Mouse (Mus musculus) T-cell, adult 2 months (primary cell): ENCODE results near the gene Cdip1.
"Not testable (repeated sequence)": the region's sequence is repeated elsewhere in the genome, so short reads cannot be mapped to it uniquely, and the experiment has no call there.

Experiments
- DNase-seq: peaks from one replicate; pipeline ENCODE4 v3.0.0; 2022; ENCODE audit warnings: low spot score

Gene Cdip1

DNA sequence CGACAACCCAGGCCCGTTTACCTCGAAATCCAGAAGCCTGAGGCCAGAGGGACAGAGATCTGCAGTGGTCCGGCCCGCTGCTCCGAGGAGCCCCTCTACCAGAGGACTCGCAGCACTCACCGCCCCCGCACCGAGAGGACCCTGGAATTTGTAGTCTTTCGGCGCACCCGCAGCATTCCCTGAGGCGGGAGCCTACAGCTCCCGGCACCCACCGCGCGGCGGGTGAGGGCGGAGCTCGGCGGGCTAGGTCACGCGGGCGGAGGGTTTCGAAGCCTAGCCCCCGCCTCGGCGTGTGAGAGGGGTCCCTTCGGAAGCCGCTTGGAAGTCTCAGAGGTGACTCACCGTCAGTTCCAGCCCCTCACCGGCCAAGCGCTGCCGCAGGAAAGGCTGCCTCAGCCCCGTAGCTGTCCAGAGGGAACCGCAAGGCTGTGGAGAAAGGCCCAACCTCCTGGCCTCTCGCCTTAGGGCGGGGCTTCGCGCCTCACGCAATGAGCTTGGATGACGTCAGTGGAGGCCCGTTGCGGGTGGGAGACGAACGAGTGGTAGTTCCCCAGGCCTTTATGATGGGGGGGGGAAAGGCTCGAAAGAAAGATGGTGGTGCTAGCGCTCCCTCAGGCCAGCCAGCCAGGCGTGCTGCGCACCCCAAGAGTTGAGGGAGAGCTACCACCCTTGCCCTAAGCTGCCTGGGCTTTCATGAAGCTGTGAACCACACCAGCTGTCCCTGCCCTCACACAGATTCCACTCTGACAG lies at the start of gene Cdip1:
Cdip1 (minus strand) TSS at position 483 of the 750 bp plus-strand sequence.
- peak; percentile 96 for DNase-seq

GRCm38 (mm10) chr16:4839552-4839951 lies 49.5 kb upstream of the Cdip1 start:
- DNase-seq = no peak

DNA sequence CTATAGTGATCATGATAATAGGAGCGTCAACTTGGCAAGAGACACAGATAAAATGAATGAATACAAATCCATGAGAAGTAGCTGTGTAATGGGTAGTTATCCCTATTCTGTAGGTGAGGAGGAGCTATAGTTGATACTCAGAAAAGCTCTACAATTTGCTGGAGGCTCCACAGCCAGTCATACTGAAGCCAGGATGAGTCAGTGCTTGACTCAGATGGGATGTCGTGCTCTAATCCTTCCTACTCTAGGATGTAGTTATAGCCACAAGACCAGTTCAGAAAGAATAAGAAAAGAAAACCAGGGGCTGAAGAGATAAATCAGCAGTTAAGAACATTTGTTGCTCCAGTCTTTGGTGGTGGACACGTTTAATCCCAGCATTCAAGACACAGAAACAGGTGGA lies 47.5 kb upstream of the Cdip1 start:
- no peak for DNase-seq

GRCm38 (mm10) chr16:4835191-4835590 lies 45.1 kb upstream of the Cdip1 start, which contains the start of gene 4930562C15Rik:
4930562C15Rik (plus strand) TSS chr16:4835416.
- no peak for DNase-seq

GRCm38 (mm10) chr16:4833858-4834257 lies 43.8 kb upstream of the Cdip1 start:
- DNase-seq = no peak

DNA sequence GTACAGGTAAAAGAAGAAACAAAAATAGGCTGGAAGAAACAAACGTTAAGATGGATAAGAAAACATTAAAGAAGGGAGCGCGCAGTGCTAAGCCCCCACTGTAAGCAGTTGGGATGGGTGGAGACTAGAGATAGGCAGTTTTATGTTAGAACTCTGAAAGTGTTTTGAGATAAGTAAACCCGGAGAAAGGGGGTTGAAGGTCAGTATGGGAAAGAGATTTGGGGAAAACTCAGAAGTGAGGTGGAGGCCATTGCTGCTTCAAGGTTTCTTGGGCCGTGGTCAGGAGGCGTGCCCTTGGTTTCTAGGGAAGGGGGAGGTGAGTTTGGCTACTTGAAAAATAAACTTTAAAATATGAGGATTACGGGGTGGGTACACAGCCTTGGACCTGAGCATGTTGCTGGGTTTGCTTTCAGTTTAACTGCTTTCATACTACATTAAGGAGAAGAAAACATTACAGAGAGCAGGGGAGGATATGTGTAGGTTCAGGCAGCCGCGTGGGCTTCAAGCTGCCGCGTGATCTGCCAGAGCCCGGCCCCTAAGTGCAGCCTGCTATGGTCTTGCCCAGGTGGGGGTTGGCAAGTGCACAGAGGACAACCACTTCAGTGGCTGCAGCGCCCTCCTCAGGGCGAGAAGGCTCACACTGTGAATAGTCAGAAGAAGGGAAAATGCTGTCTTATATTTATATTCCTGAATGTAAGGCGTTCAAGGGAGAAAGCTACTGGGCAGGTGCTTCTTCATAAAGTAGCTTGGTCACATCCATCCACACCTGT lies 41.7 kb upstream of the Cdip1 start:
- peak; percentile 23 for DNase-seq

GRCm38 (mm10) chr16:4829271-4829900 lies 39.3 kb upstream of the Cdip1 start:
- no peak for DNase-seq

DNA sequence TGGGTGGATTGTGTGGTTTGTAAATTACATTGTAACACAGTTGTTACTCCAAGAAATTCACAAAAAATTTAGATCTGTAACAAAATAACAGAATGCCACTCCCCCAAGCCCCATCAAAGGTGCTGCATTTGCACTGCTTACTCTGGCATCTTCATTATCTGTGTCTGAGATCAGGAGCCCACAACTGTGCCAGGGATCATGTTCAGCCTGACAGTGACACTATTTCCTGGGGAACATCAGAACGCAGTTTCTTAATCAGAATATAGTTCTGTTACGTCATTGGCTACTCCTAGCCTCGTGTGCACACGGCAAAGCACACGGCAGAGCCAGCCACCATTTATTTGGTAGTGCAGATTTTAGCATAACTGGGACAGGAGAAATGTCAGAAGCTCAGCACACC lies 37.5 kb upstream of the Cdip1 start:
- DNase-seq = no peak

- DNase-seq = not testable (repeated sequence)
Measured at GRCm38 (mm10) chr16:4824466-4824865, 34.4 kb upstream of the Cdip1 start.

DNA sequence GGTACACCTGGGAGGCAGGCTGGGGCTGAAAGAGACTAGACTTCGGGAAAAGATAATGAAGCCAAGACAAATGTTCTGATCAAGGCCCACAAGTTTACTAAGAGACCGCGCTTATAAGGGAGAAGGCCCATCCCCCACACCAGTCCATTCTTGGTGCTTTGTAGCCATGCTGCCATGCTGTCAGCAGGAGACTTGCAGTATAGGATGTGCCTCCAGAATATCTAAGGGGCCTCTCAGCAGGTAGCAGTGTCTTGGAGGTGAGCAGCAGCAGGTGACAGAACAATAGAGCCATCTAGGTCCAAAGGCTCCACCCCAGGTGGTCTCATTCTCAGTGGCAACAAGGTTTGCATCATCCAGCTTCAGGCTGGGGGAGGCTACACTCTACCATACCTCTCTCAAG lies 28.3 kb upstream of the Cdip1 start:
- no peak for DNase-seq

- DNase-seq = no peak
Measured at GRCm38 (mm10) chr16:4796631-4797030, 6.5 kb upstream of the Cdip1 start.

- DNase-seq = no peak
Measured at GRCm38 (mm10) chr16:4791332-4791731, 1.2 kb upstream of the Cdip1 start.

DNA sequence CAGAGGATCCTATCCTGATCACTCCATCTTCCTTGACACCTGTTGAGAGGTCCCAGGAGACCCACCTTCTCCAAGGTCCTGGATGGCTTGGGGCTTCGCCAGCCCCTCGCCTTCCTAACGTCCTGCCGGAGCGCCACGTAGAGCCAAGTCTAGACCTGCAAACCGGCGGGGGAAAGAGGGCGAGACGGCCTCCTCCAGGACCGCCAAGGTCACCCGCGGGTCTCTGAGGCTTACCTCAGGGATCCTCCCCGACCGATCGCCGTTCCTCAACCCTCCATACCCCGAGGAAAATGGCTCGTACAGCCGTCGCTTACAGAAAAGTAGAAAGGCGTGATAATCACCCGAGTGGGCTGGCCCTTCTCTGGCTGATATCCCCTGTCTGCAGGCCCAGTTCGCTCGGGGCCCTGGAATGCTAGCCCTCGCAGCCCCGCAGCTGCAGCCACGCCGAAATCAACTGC lies 752 bp downstream of the Cdip1 start:
- DNase-seq = no peak

DNA sequence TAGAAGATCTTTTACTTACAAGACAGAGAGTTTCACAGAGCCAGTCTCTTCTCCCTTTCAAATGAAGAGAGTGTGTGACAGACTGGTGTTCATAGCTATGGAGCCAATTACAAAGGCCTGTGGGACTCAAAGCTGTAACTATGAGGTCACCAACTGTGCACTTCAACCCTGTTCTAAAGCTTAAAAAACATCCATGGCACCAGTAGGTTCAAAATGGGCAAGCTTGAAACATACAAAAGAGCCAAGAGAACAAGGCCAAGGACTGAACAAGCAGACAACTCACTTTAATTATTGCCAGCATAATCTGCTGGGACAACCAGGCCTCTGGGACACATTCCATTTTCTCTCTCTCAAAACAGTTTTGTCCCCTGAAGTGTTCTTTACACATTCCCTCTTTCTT lies 1.9 kb downstream of the Cdip1 start:
- DNase-seq = no peak

- DNase-seq = no peak
Measured at GRCm38 (mm10) chr16:4785706-4786105, 4.4 kb downstream of the Cdip1 start.

DNA sequence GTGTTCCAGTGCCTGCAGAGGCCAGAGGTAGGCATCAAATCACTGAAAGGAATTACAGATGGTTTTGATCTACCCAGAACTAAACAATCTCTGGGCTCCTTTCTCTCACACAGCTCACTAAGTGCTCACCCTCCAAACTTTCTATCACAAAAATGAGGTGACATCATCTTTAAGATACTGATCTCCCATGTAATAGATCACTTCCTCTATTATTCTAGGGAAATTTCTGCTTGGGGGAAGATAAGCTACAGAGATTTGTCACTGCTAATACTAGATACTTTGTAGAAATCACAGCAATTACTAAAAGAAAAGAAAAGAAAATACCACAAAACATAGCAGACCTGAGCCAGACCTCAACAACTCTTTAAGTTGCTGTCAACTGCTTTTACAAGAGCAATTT lies 7.6 kb downstream of the Cdip1 start:
- DNase-seq = no peak

DNA sequence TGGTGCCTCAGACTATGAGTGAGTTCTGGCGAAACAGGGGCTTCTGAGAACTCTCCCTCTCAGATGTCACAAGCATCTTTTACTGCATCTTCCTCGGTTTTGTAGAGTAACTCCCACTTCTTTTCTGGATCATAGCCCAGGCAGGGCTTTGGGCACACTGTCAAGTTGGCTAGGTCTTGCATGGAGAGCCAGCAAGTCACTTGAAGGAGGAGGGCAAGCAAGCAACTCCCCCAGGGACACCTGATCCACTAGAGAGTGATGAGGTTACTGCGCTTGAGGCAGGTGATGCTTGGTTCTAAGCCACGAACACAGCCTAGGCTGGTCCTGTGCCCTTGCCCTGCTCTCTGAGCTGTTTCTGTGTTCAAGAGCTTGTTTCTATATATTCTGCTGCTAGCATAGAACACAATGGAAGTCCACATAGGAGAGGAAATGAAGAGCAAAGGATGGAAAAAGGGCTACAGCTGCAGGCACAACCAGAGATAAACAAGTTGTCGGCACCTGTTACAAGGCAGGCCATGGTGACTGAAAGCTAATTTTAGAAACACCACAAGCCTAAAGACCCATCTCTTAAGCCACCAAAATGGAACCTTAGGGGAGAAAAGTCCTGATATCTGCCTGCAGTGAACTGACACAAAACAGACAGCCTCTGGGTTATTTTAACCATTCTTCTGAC lies 8.4 kb downstream of the Cdip1 start:
- no peak for DNase-seq

GRCm38 (mm10) chr16:4778940-4779339 lies 11.2 kb downstream of the Cdip1 start:
- no peak for DNase-seq

DNA sequence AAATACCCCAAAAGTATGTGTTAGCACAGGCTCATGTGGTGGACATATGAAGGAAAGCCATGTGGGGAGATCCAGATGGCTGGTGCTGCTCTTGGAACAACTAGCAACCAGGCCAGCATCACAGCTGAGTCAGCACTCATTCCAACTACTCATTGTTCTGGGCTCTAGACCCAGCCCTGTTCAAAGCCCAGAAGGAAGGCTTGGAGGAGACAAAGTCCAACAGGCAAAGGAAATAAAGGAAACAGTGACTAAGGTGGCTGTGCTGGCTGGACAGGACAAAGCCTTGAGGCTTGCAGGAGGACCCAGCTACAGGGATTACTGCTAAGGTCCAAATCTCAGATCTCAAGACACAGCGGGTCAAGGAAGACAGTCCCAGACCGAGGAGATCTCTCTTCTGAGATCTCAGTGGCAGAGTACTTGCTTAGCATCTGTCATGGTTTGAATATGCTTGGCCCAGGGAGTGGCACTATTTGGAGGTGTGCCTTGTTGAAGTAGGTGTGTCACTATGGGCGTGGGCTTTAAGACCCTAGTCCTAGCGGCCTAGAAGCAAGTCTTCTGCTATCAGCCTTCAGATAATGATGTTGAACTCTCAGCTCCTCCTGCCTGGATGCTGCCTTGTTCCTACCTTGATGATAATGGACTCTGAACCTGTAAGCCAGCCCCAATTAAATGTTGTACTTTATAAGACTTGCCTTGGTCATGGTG lies 12.0 kb downstream of the Cdip1 start:
- no peak for DNase-seq

- no peak for DNase-seq
Measured at GRCm38 (mm10) chr16:4777171-4777904, 12.8 kb downstream of the Cdip1 start.
